Mouse (Mus musculus) neural tube, embryonic 11.5 days (tissue): Measurements from ENCODE around the gene Kcnma1. TPM values are rescaled to one million over a fixed set of nuclear protein-coding genes. Genes with fewer than 3 reads are reported as not detected.

ENCODE experiments used
- ATAC-seq: fragments of 200-750 bp; cut with Nextera tagmentation; 2 replicates; pipeline ENCODE4 v1.8.0; 2017; ENCODE audit warnings: moderate number of reproducible peaks, mild to moderate bottlenecking, moderate TSS enrichment, moderate library complexity; ENCODE audit not compliant: insufficient read depth, low FRiP score, low TSS enrichment
- DNase-seq: peaks from one replicate; pipeline ENCODE4 v3.0.0-alpha.2; 2015; ENCODE audit warnings: low spot score
- H3K27ac ChIP-seq: fragments of 300-500 bp; sonication (generic); 2 replicates; pipeline ENCODE4 v1.5.1; 2014; ENCODE audit warnings: low read depth, mild to moderate bottlenecking, low read length
- H3K27me3 ChIP-seq: fragments of 300-500 bp; sonication (generic); 2 replicates; pipeline ENCODE4 v1.6.1; 2014; ENCODE audit warnings: mild to moderate bottlenecking, low read length, mixed read lengths; ENCODE audit not compliant: control insufficient read depth, insufficient read depth
- H3K36me3 ChIP-seq: fragments of 300-500 bp; sonication (generic); 2 replicates; pipeline ENCODE4 v1.6.1; 2014; ENCODE audit warnings: mild to moderate bottlenecking, low read length, moderate library complexity, mixed read lengths; ENCODE audit not compliant: control insufficient read depth, insufficient read depth
- H3K4me1 ChIP-seq: fragments of 300-500 bp; sonication (generic); 2 replicates; pipeline ENCODE4 v1.6.1; 2014; ENCODE audit warnings: low read length, mixed read lengths; ENCODE audit not compliant: control insufficient read depth, insufficient read depth
- H3K4me2 ChIP-seq: fragments of 300-500 bp; sonication (generic); 2 replicates; pipeline ENCODE4 v1.6.1; 2014; ENCODE audit warnings: low read depth, mild to moderate bottlenecking, moderate library complexity
- H3K4me3 ChIP-seq: fragments of 300-500 bp; sonication (generic); 2 replicates; pipeline ENCODE4 v1.5.1; 2014; ENCODE audit warnings: low read depth, low read length
- H3K9ac ChIP-seq: fragments of 300-500 bp; sonication (generic); 2 replicates; pipeline ENCODE4 v1.6.1; 2014; ENCODE audit warnings: mild to moderate bottlenecking, low read length
- H3K9me3 ChIP-seq: fragments of 300-500 bp; sonication (generic); 2 replicates; pipeline ENCODE4 v1.6.1; 2016; ENCODE audit warnings: low read length; ENCODE audit not compliant: control insufficient read depth
- WGBS: fragments of 180-500 bp; shearing (Covaris S2); extraction: QIAGEN DNeasy Blood & Tissue Kit; methylation state at CpG from one replicate; pipeline ENCODE4 v1.1.7; 2014; 5-methylcytosine and 5-hydroxymethylcytosine counted together
- polyA plus RNA-seq: library from polyadenylated mRNA; unstranded; fragments of >200 nt; fragmentation: Nextera tagmentation; extraction: Ambion mirVana; gene quantifications from 2 replicates; pipeline ENCODE4 v1.2.1, GENCODE M21; 2014

Gene Kcnma1
- polyA plus RNA-seq, 1 experiment from 2014 or later: 2.7 TPM

DNA sequence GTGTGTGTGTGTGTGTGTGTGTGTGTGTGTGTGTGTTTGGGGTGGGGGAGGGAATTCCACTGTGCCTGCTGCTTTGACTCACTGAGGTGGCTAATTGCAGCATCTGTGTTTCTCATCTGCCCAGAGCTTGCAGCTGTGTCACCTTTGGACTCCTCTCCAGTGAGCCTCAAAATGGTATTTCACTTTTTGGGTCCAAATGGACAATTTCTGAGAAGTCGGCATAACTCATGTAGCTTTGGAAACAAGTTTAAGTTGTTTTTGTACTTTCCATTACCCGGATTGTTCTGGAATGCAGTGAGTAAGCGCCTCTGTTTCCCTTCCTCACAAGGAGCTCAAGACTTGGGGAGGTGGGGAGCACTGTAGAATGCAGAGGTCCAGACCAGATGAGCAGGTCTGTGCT is 317.9 kb downstream of the Kcnma1 start:
- H3K27me3 ChIP-seq: no peaks in the 10 kb centered on the region
- 67% methylated on average over 3 of the region's 3 CpGs for WGBS
- H3K9me3 ChIP-seq: no peaks in the 10 kb centered on the region
- H3K4me1 ChIP-seq: no peaks in the 10 kb centered on the region
- ATAC-seq (no peak), DNase-seq (no peak)
- H3K27ac ChIP-seq: no peak overlapping the region
- H3K36me3 ChIP-seq: no peaks in the 10 kb centered on the region
- no peak overlapping the region for H3K9ac ChIP-seq
- no peak overlapping the region for H3K4me3 ChIP-seq
- no peak overlapping the region for H3K4me2 ChIP-seq

DNA sequence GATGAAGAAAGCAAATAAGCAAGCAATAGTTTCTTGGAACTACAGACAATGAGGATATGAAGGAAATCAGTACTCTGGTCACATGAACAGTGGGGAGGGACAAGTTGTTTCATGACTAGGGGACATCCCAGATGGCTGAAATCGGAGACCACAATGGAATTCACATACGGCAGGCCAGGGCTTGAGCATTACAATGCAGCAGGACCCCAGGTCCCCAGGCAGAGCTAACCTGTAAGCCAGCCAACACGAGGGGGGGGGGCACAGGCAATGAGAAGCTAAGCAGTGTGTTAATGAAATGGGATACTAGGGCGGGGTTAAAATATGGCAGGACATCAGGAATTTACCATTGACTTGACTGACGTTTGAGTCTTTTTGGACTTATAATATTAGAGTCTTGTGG is 324.6 kb downstream of the Kcnma1 start:
- WGBS: 49% methylated on average over 5 of the region's 5 CpGs
- no peak overlapping the region for H3K27ac ChIP-seq
- no peaks in the 10 kb centered on the region for H3K27me3 ChIP-seq
- DNase-seq (no peak), ATAC-seq (no peak)
- H3K9me3 ChIP-seq: no peaks in the 10 kb centered on the region
- no peak overlapping the region for H3K9ac ChIP-seq
- no peaks in the 10 kb centered on the region for H3K4me1 ChIP-seq
- no peak overlapping the region for H3K4me2 ChIP-seq
- H3K4me3 ChIP-seq: no peak overlapping the region
- no peaks in the 10 kb centered on the region for H3K36me3 ChIP-seq

DNA sequence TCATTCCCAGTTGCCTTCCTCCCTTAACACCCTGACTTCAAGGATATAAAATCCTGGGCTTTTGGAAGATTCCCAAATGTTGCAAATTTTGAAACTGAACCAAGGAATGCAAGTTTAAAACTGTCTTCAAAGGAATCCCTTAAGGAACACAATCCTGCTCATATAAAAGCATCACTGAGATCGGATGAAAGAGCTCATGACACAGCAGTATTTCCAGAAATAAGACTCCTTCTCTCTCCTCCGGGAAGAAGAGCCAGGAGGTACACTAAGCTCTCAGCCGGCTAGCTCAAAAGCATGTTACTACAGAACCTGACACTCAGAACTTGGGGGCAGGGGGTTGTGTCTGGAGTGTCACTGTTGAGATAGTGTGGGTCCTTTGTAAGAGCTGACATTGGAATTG is 325.8 kb downstream of the Kcnma1 start:
- H3K27me3 ChIP-seq: no peaks in the 10 kb centered on the region
- ATAC-seq (no peak), DNase-seq (no peak)
- no peaks in the 10 kb centered on the region for H3K36me3 ChIP-seq
- H3K4me3 ChIP-seq: no peak overlapping the region
- H3K9ac ChIP-seq: no peak overlapping the region
- whole genome bisulfite sequencing: 80% methylated on average over 3 of the region's 3 CpGs
- no peaks in the 10 kb centered on the region for H3K9me3 ChIP-seq
- H3K27ac ChIP-seq: no peak overlapping the region
- no peaks in the 10 kb centered on the region for H3K4me1 ChIP-seq
- no peak overlapping the region for H3K4me2 ChIP-seq

DNA sequence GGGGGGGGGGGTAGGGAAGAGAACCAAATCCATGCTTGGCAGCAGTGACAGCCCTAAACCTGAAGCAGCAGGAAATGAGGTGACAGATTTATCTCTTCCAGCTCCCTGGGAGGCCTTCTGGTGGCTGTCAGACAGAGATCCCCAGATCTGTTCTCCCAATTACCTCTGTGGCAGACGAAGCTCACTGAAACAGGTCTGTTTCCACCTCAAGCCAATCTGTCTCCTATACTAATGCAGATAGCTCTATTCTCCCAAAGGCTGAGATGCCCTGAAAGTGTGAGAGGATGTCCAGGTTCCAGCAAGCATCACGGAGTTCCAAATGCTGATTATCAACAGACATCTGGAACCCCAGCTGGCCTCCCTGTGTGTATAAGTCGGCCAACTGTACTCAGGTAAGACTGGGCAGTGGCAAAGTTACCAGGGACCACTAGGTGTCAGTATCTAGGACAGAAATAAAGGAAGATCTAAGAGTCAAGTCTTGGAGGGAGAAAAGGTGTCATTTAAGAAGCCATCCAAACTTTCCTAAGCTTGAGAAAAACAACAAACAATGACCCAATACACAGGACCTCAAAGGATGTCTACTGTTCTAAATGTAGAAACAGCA is 329.7 kb downstream of the Kcnma1 start:
- no peaks in the 10 kb centered on the region for H3K9me3 ChIP-seq
- no peaks in the 10 kb centered on the region for H3K27me3 ChIP-seq
- DNase-seq (no peak), ATAC-seq (no peak)
- H3K9ac ChIP-seq: no peak overlapping the region
- H3K4me3 ChIP-seq: no peak overlapping the region
- no peaks in the 10 kb centered on the region for H3K4me1 ChIP-seq
- no peaks in the 10 kb centered on the region for H3K36me3 ChIP-seq
- WGBS: 45% methylated on average over 3 of the region's 3 CpGs
- no peak overlapping the region for H3K27ac ChIP-seq
- no peak overlapping the region for H3K4me2 ChIP-seq

DNA sequence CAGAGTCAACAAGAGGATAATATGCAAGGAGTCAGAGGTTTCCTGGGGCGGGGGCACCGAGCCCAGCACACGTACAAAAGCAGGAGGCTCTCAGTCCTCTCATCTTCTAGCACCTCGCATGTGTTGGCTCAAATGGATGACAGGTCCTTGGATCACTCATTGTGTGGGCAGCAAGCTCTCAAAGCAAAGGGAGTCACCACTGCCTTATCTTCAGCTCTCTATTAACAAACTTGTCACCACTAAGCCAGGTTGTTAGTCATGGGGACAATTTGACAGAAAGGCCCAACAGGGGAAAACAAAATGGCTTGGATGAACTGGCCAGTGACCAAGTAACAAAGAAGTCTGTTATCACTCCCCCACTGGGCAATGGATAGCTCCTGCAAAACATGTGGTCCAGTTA is 331.5 kb downstream of the Kcnma1 start:
- ATAC-seq: no peak
- Histone ChIP-seq H3K4me2 (no peak overlapping the region), H3K27ac (no peak overlapping the region), H3K4me3 (no peak overlapping the region), H3K36me3 (no peaks in the 10 kb centered on the region), H3K9ac (no peak overlapping the region), H3K9me3 (no peaks in the 10 kb centered on the region), H3K27me3 (no peaks in the 10 kb centered on the region), H3K4me1 (no peaks in the 10 kb centered on the region)
- 86% methylated on average over 4 of the region's 4 CpGs for WGBS
- DNase-seq: no peak

DNA sequence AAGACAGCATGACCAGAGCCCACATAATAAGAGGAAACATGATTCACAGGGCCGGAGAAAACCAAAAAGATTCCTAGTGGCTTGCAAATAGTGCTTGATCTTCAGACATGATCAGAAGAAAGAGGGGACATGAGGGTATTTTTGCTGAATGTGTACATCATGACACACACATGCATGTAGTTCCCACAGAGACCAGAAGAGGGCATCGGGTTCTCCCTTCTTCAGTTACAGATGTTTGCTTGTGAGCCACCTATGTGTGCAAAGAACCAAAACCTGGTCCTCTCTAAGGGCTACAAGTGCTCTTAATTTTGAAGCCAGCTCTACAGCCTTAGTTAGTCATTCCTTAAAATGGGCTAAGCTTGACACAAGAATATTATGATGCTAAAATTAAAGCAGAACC is 334.9 kb downstream of the Kcnma1 start:
- Histone ChIP-seq H3K9me3 (no peaks in the 10 kb centered on the region), H3K4me2 (no peak overlapping the region), H3K27ac (no peak overlapping the region), H3K4me1 (no peaks in the 10 kb centered on the region), H3K4me3 (no peak overlapping the region), H3K36me3 (no peaks in the 10 kb centered on the region), H3K27me3 (no peaks in the 10 kb centered on the region), H3K9ac (no peak overlapping the region)
- 62% methylated on average over 2 of the region's 2 CpGs for WGBS
- ATAC-seq: no peak
- DNase-seq: no peak

DNA sequence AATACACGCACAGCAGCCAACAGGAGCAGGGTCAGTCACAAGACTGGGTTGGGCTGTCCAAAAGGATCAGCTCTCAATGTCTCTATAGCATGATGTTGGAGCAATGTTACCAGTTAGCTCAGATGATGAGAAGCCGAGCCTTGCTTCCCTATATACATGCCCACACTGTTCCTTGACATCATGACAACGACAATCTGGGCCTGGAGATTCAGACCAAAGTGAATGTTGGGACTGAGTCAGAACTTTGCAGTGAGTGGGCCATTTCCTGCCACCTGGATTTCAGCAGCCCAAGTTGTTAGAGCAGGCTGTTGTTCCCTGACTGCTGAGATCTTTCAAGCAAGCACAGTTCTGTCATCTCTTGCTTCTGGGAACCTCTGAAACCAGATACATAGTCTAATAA is 347.9 kb downstream of the Kcnma1 start:
- no peak for ATAC-seq
- DNase-seq: no peak

DNA sequence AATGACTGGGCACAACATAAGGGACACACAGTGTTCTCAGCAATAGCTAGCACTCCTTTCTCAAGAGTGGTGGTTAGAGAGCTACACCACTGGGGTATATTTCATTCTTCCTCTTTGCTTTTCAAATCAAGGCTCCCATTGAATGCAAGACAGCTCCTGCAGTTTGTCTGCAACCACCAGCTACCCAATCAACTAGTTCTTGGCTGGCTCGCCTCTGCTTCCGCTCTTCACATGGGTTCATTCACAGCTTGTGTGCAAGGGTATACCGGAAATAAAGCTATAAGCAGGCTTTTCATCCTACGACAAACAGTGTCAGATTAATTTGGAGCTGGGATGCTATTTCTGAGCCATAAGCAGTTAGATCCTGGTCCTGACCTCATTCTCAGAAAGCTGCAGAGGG is 362.6 kb downstream of the Kcnma1 start:
- ATAC-seq (no peak), DNase-seq (no peak)
- Histone ChIP-seq H3K27ac (no peak overlapping the region), H3K9ac (no peak overlapping the region), H3K4me1 (no peaks in the 10 kb centered on the region), H3K9me3 (no peaks in the 10 kb centered on the region), H3K36me3 (no peaks in the 10 kb centered on the region), H3K4me2 (no peak overlapping the region), H3K4me3 (no peak overlapping the region), H3K27me3 (no peaks in the 10 kb centered on the region)
- WGBS: 73% methylated on average over 4 of the region's 4 CpGs

More for the DNA sequence above, 347.9 kb downstream of the Kcnma1 start:
- Histone ChIP-seq H3K9me3 (no peaks in the 10 kb centered on the region), H3K4me1 (no peaks in the 10 kb centered on the region), H3K9ac (no peak overlapping the region), H3K27ac (no peak overlapping the region), H3K27me3 (no peaks in the 10 kb centered on the region), H3K4me3 (no peak overlapping the region), H3K36me3 (no peaks in the 10 kb centered on the region), H3K4me2 (no peak overlapping the region)
- 87% methylated on average over 3 of the region's 3 CpGs for WGBS

DNA sequence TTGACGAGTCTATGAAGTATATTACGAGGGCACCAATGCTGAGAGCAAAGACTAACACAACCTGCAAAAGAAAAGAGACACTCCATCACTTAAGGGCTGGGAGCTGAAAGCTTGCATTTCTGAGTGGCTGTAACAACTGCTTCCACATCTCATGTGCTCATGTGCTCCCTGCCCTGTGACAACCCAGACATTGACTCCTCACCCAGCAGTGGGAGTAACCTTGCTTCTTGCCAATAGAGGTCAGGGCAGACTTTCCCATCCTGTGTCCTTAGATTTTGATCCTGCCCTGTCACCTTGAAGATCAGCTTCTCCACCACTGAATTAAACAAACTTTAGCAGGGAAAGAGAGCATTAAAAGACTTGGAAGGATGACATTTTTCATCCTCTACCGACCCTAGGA is 364.2 kb downstream of the Kcnma1 start:
- Histone ChIP-seq H3K27me3 (no peaks in the 10 kb centered on the region), H3K4me1 (no peaks in the 10 kb centered on the region), H3K36me3 (no peaks in the 10 kb centered on the region), H3K4me2 (no peak overlapping the region), H3K9me3 (no peaks in the 10 kb centered on the region), H3K4me3 (no peak overlapping the region), H3K27ac (no peak overlapping the region), H3K9ac (no peak overlapping the region)
- DNase-seq (no peak), ATAC-seq (no peak)
- WGBS: 92% methylated on average over 3 of the region's 3 CpGs
